Mouse (Mus musculus): Measurements from ENCODE around the gene Col18a1.

Col18a1 gene

GRCm38 (mm10) chr10:77007433-77008108 lies 158.8 kb downstream of the Col18a1 start:
- peak; percentile 81 to 82 for DNase-seq

- no peak for DNase-seq
These were observed 161.4 kb downstream of the Col18a1 start for GRCm38 (mm10) chr10:77004936-77005335.
